Mouse (Mus musculus) layer of hippocampus, postnatal 10 days (tissue): ENCODE measurements around the gene Mgat4b. TPM values are rescaled to one million over a fixed set of nuclear protein-coding genes. Genes with fewer than 3 reads are reported as not detected.

ENCODE experiments used
- DNase-seq, 2 experiments: peaks; one replicate each; pipeline ENCODE4 v3.0.0; 2021; ENCODE audit warnings: low spot score in 2 of 2
- total RNA-seq, 2 experiments: library from RNA; stranded (reverse); gene quantifications; 2 replicates each; pipeline ENCODE4 v1.2.3; 2021

Gene Mgat4b
- total RNA-seq, 2 experiments from 2014 or later, result 201 to 243 TPM

- peak; percentile 82 to 90 for DNase-seq
These were observed 14.2 kb downstream of the Mgat4b start for GRCm38 (mm10) chr11:50224671-50225530.

GRCm38 (mm10) chr11:50225611-50226378 lies 15.1 kb downstream of the Mgat4b start:
- DNase-seq, result peak; percentile 52 to 54

- peak in 1 of 2 experiments; percentile 22 for DNase-seq
These were observed 15.7 kb downstream of the Mgat4b start for GRCm38 (mm10) chr11:50226406-50226805.

GRCm38 (mm10) chr11:50227226-50227625 lies 16.5 kb downstream of the Mgat4b start:
- DNase-seq, result no peak

DNA sequence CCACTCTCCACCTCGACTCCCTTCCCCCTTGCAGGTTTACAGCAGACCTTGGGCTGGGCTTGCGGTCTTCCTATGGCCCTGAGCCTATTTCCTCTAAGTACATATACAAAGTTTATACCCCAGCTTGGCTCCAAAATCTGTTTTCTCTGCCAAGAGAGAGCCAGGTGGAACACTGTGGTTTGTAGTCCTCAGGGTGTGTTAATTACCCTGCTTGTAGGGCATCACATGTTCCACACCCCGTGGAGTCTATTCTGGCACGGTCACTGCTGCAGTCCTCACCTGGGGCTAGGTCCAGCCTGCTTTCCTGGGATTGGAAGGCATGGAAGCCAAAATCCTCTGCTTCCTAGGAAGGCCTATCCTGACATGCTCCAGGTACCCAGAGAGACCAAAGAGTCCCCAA lies 17.0 kb downstream of the Mgat4b start:
- DNase-seq, result no peak

- no peak for DNase-seq
These were observed 18.1 kb downstream of the Mgat4b start for GRCm38 (mm10) chr11:50228772-50229171.

DNA sequence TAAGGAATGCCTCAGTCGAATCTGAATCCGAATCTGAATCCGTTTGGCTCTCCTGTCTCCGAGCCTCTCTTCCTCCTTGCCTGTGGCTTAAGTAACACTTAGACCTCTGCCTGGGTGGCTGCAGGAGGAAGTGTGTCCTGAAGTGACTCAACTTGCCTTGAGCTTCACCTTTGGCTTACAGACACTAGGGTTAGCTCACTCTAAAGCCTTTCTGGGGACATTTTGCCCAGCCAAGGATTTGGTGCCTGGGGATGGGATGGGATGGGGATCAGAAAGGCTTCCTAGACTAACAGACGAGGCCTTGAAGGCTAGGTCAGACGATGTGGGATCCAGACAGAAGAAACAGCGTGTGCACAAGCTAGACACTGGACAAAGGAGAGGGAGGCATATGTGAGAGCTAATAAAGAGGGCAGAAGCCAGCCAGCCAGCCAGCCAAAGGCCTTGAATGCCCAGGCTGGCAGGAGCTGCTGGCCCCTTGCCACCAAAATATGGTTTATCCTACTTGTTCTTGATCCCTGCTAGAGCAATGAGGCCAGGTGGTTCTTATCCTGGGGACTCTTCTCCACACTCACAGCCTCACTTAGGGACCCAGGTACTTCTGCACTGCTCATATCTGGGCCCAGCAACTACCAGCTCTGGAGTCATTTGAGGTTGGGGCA lies 18.7 kb downstream of the Mgat4b start:
- no peak for DNase-seq

DNA sequence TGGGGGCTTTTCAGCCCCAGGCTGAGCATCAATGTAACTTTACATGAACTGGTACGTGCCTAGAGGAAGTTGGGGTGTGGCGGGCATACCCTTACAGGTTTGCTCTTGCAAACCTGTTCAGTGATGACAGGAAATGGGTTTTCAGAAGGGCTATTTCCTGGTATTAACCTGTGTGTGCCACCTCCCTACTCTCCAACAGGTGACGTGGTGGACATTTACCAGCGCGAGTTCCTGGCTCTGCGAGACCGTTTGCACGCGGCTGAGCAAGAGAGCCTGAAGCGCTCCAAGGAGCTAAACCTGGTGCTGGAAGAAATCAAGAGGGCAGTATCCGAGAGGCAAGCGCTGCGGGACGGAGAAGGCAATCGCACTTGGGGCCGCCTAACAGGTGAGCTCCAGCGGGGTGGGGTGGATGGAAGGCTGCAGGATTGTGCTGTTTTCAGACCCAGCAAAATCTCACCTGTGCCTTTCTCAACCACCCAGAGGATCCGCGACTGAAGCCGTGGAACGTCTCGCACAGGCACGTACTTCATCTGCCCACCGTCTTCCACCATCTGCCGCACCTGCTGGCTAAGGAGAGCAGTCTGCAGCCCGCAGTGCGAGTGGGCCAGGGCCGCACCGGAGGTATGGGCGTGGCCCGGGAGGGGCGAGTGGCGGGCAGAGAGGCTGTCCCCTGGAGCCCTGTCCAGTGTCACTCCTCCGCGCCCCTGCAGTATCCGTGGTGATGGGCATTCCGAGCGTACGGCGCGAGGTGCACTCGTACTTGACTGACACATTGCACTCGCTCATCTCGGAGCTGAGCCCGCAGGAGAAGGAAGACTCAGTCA lies 20.0 kb downstream of the Mgat4b start:
- DNase-seq, result no peak

GRCm38 (mm10) chr11:50231411-50231810 lies 20.7 kb downstream of the Mgat4b start:
- DNase-seq, result peak in 1 of 2 experiments; percentile 64

DNA sequence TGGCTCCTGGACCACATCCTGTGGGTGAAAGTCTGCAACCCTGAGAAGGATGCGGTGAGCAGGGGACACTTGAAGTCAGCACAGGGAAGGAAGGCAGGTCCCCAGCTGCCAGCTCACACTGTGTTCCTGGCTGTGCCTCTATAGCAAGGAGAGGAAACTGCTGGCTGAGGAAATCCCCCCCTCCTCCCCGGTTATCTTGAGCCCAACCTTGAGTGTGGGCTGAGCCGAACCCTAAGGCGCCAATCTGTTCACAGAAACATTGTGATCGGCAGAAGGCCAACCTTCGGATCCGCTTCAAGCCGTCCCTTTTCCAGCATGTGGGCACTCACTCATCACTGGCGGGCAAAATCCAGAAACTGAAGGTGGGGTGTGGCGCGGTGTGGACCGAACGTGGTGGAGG lies 22.3 kb downstream of the Mgat4b start:
- DNase-seq, result no peak

GRCm38 (mm10) chr11:50233993-50234392 lies 23.3 kb downstream of the Mgat4b start:
- no peak for DNase-seq

DNA sequence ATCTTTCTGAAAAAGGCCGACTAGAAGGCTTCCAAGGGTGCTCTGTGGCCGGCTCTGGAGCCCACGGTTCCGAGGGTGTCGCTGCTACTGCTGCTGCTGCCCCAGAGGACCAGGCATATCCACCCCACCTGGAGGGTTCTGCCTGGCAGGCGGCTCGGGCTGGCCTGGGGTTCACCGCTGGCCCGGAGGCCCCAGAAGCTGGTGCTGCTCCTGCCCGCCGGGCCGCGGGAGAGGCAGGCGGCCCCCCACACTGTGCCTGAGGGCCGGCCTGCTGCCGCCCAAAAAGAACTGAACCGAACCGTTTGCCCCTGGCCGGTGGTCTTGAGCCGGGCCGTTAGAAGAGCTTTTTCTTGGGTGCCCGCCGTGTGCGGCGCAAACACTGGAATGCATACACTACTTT lies 23.9 kb downstream of the Mgat4b start:
- DNase-seq, result no peak

- DNase-seq, result peak; percentile 83 to 88
These were observed 25.8 kb downstream of the Mgat4b start for GRCm38 (mm10) chr11:50236540-50236936.

- DNase-seq, result no peak
These were observed 26.5 kb downstream of the Mgat4b start for GRCm38 (mm10) chr11:50236937-50237835.

- DNase-seq, result no peak
These were observed 27.6 kb downstream of the Mgat4b start, which contains the start of gene Ltc4s for GRCm38 (mm10) chr11:50238324-50238723. Ltc4s (minus strand) TSS chr11:50238616.

GRCm38 (mm10) chr11:50238821-50239791 lies 28.4 kb downstream of the Mgat4b start:
- DNase-seq, result no peak

- DNase-seq, result no peak
These were observed 29.7 kb downstream of the Mgat4b start for GRCm38 (mm10) chr11:50240235-50240911.

DNA sequence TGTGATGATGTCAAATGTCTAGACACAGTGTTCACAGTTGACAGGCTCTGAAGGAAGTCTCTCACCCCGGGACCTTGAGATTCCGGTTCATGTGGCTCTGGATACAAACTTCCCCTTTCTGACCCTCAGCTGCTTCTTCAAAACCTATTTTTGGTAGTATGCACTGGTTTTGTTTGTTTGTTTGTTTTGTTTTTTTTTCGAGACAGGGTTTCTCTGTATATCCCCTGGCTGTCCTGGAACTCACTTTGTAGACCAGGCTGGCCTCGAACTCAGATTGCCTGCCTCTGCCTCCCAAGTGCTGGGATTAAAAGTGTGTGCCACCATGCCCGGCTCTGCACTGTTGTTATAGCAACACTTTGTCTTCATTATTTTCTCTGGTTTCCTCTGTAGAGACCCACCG lies 33.2 kb downstream of the Mgat4b start:
- DNase-seq, result no peak
